Mouse (Mus musculus) MEL-GATA-1-ER (cell line): Measurements from ENCODE around the gene Gcc1.

Experiments
- DNase-seq: peaks from one replicate; pipeline ENCODE4 v3.0.0-alpha.2; 2012; ENCODE audit warnings: low read depth; ENCODE audit errors: extremely low read depth

The Gcc1 gene

GRCm38 (mm10) chr6:28428290-28428689, at the start of gene Gcc1:
Gene Gcc1, minus strand, starts transcription at chr6:28428390.
- DNase-seq, result no peak

DNA sequence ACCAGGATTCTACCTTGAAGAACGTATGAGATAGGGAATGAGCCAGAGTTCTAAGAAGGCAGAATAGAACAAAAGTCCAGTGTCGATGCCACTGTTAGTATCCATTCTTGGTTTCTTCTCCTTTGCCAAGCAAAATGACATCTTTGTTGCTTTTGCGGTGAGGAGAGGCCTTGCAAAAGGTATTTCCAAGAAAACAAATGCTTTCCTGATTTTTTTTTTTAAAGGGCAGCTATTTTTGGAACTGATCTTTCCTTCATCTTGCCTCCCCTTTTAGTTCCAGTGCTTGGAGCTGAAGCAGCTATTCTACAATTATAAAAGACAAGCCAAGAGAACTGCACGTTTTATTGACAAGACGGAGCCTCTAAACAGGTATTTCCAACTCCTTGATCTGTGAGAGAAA, 46.6 kb upstream of the Gcc1 start, which contains the start of gene Snd1:
Gene Snd1 (plus strand): TSS at position 301 of the 400 bp plus-strand sequence.
- DNase-seq, result no peak

GRCm38 (mm10) chr6:28474211-28474610, 46.0 kb upstream of the Gcc1 start:
- no peak for DNase-seq

- no peak for DNase-seq
Measured at GRCm38 (mm10) chr6:28471284-28472035, 43.3 kb upstream of the Gcc1 start.

GRCm38 (mm10) chr6:28470621-28471020, 42.4 kb upstream of the Gcc1 start:
- no peak for DNase-seq

DNA sequence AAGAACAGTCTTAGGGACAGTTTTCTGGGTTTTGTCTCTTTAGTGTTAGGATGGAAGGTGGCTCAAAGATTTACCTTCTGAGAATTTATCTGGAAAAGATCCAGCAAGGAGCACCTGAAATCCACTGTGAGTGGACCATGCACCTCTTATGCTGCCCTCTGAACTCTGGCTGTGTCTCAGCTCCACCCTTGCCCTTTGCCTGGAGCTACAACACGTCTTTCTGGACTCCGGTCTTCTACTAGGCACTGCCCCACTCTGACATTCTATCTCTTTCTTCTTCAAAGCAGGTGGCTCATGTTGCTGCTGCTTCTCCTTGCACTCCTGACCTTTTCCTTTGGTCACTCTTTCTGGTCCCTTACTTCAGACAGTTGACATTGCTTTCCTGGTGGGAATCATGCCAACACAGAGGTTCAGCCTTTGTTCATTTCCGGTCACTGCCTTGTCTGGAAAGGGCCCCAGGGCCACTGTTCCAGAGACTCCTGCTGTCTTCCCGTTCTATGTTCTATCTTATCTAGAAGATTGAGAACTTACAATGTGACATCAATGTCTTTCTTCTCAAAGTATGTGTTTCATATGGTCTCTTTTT, 41.9 kb upstream of the Gcc1 start:
- no peak for DNase-seq

DNA sequence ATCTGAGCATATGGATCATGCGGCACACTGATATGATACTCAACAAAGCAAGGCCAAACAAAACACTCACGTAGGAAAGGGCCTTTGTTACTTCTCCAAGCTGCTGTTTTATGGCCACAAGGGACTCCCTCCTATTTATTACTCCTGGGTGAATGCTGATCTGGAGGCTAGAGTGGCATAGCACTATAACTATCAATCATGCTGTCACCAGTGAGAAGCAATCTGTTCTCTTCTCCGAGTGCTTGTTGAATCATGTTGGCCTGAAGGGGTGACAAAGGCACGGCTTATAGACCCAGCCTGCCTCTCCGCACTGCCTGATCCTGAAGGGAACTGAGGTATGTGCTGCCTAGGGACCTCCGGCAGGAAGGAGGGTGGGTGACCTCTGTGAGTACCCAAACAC, 36.4 kb upstream of the Gcc1 start:
- DNase-seq, result no peak

DNA sequence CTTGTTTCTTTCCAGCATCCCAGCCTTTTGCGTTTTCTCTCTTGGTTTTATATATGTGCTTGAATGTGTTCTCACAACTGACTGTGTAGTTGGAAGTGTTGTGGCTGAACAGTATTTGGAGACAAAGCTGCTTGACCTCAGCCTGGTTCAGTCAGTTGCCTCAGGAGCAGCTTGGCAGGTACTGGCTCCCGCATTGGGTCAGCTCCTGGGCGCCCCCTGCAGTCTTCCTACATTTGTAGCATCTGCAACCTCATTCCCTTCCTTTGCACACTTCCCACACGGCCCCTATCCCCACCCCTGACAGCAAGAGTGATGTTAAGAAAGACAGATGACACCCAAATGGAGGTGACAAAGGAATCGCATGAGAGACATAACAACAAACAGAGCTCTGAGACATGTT, 32.3 kb upstream of the Gcc1 start:
- DNase-seq, result no peak

GRCm38 (mm10) chr6:28459221-28459668, 31.1 kb upstream of the Gcc1 start:
- no peak for DNase-seq

DNA sequence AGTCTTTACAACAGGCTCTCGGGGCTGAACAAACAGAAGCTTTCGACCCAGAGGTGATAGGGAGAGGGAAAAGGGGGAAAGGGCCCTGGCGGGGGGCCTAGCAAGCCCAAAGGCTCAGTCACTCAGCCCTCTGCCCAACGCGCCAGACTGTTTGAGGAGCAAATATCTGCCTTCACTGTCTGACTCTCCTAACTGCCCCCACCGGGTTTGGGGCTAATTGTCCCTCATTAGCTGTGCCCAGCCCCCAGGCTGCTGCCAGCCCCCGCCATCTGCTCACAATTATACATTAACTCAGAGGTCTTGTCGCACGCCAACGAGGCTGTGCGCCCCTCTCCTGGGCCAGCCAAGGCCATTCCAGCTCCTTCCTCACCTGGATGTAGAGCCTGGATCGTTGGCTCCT, 22.8 kb upstream of the Gcc1 start:
- DNase-seq, result no peak

DNA sequence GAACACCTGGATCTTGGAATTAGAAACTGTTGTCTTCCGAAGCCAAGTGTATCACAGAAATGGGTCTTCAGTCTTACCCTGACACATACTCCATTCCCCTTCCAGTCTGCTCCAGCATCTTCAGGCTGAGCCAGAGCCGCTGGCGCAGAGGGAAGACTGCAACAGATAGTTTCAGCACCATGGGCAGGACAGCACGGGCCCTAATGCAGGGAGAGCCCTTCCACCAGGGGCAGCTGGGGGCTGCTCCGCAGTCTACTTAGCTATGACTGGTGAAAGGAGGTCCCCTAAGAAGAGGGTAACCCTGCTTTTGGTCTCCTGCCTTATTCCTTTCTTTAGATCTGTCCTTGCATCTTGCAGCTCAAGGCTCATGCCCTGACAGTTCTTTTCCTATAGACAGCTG, 22.3 kb upstream of the Gcc1 start:
- no peak for DNase-seq

DNA sequence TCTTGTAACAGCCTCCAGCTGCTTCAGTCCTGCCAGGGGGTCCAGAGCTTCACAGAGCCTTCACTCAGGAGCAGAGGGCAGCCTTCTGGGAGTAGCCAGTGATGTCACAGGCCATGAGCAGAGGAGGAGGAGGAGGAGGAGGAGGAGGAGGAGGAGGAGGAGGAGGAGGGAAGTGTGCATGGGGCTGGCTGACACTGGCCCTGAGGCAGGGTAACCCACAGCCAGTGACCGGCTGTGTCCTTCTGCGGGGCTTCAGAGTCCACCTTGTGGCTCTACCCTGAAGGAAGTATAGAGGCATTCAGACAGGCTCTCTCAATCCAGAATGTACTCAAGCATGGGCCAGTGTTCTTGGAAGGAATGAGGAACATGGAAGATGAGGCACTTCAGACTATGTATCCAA, 21.1 kb upstream of the Gcc1 start, which contains the start of gene Pax4:
Gene Pax4 (minus strand): TSS at position 101 of the 400 bp plus-strand sequence.
- DNase-seq, result no peak

GRCm38 (mm10) chr6:28447937-28448336, 19.7 kb upstream of the Gcc1 start:
- DNase-seq, result no peak

DNA sequence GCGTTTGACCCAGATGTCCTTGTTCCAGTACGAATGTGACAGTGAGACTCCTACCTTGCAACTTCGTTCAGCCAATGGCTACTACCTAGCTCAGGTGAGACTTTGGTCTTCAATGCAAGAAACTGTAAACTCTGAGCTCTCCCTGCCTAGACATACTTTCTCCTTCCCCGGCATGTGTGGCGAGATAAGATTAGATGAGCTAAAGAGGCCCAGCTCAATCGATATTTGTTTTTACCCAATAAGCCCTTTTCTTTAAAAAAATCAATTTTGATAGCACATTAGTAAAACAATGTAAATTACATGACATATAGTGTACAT, 3.3 kb upstream of the Gcc1 start:
- no peak for DNase-seq

- DNase-seq, result no peak
Measured at GRCm38 (mm10) chr6:28430795-28431537, 2.8 kb upstream of the Gcc1 start.

DNA sequence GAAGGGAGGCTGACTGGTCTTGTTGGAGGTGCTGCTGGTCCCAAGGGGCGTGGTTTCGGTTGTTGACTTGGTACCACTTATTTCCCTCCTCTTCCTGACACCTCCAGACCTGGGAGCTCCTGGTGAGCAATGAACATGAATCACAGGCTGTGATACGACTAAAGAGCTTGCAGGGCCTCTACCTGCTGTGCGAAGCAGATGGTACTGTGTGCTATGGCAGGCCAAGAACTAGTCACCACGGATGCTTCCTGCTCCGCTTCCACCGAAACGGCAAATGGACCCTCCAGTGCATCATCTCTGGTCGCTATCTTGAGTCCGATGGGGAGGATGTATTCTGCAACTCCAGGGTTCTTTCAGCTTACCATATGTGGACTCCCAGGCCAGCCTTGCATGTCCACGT, 1.7 kb upstream of the Gcc1 start:
- DNase-seq, result no peak

DNA sequence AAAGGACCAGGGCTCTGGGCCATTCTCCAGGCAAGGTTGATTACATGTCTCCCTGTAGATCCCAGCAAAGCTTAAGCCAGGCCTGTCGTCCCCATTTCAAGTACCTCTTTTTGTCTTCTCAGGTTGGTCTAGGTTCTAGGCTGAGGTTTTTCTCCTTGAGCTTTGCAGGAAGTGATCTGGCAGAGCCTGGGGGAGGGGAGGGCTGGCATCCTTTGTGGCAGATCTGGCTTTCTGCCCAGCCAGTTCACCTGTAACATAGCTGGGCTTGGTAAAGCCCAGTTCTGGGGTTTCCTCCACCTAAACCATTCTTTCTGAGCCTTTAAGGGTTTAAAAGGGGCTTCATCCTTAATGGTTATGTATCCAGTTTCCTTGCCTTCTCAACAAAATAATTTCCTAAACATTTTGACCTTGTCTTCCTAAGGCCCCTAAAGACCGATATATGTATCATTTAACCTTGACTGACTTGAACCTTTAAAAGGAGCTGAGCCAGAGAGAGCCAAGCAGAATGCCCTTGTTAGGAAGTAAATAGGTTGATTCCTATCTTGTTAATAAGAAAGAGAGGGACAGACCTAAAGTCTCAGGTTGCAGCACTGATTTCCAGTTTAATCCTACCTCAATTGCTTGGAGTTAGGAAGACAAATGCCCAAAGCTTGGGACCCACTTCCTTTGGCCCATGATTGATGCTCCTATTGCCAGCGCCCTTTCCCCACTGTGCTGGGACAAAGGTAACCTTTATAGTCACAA, 922 bp downstream of the Gcc1 start, which contains the start of gene Fscn3:
Gene Fscn3 (plus strand): TSS at position 694 of the 744 bp plus-strand sequence.
- no peak for DNase-seq

- no peak for DNase-seq
Measured at GRCm38 (mm10) chr6:28425019-28425418, 3.2 kb downstream of the Gcc1 start.

DNA sequence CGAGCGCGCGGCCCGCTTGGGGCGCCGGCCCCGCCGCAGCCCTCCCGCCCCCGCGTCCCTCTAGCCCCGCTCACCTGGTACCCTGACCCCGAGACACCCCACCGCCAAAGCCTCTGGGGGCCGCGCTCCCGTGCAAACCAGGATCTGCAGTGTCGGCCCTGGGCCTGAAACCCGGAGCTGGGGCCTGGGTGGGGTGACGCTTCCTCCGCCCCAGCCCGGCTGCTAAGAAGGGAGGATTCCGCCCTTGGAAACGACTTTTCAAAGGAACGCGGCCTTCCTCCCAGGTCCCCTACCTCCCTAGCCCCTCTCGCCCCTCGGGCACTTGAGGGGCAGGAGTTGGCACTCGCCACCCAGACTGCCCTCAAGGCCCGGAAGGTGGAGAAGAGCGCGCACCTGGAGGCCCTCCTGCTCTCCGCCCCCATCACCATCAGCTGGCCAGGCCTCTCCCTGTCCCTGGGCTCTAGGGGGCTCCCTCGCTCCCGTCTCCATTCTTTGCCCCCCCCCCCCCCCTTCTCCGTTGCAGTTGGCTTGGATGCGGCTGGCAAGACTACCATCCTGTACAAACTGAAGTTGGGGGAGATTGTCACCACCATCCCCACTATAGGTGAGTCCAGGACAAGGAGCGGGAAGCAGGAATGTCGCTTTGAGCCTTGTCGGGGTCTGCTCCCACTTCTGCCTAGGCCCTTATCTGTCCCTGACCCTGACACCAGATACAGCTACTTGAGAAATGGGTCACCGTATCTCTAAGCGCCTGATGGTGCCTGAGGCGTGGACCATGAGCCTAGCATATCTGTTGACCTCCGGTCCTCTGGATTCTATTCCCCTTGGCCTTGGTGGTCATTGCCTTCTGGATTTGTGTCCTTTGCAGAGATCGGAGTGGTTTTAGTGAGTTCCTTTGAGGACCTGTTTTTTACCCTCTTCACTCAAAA, 4.2 kb downstream of the Gcc1 start:
- no peak for DNase-seq

DNA sequence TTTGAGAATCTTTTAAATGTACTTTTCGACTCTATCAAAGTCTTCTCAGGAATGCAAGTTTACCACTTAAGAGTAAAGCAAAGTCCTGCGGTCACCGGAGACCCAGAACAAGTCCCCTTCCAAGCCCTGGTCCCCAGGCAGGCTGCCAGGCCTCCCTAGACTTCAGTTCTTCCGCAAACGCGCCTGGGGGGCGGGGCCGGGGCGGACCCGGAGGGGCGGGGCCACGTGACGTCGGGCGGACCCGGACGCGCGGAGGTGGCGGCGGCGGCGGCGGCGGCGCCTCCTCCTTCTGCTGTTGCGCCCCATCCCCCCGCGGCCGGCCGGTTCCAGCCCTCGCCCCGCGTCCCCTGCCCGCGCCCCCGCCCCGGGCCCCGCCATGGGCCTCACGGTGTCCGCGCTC, 4.9 kb downstream of the Gcc1 start, which contains the start of gene Arf5:
Gene Arf5 (plus strand): TSS at position 248 of the 400 bp plus-strand sequence.
- no peak for DNase-seq
